Mouse (Mus musculus): Measurements from ENCODE around the gene Olfr649. TPM values are rescaled to one million over a fixed set of nuclear protein-coding genes. Genes with fewer than 3 reads are reported as not detected.

Gene Olfr649
- polyA plus RNA-seq, 1 experiment from 2014 or later = not detected

DNA sequence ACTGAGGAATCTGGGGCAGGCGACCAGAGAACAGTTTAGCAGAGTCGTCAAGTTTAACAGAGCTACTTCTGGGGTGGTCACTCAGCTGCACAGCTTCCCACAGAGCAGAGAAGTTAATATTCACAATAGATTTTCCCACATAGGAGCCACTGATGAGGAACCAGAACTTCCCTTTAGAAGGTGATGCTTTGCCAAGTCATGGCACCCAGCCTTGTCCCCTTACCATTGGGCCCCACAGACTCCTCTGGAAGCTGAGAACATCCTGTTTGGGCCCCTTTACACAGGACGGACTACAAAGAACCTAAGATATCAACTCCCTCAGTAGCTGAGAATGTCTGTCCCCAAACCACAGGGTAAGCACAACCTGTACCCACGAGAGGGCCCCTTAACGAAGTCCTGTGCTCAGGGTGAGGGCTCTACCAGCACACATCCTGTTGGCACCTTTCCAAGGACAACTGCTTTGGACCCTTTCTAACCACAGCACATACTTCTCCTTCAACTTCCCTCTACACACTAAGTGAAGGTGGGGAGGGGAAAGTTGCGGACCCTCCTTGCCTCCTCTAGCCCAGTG, 26.1 kb downstream of the Olfr649 start:
- H3K4me3 ChIP-seq (ENCODE audit: control insufficient read depth in 1 of 2, insufficient read depth in 1 of 2, low read depth in 1 of 2, low read length in 2 of 2) = no peak overlapping the region
- ATAC-seq (ENCODE audit: insufficient number of reproducible peaks, insufficient read depth, low FRiP score, low read depth) = no peak
- no peak overlapping the region for H3K27ac ChIP-seq (replicated peaks in 1 of 2; ENCODE audit: control insufficient read depth in 1 of 2, insufficient read depth in 1 of 2, low read depth in 2 of 2, low read length in 2 of 2)
- no peak overlapping the region for H3K9ac ChIP-seq (ENCODE audit: low read length)
- no peaks in the 10 kb centered on the region for H3K9me3 ChIP-seq (ENCODE audit: control insufficient read depth, low read length)
- no peaks in the 10 kb centered on the region for H3K27me3 ChIP-seq (ENCODE audit: control insufficient read depth, insufficient read depth, low read length)
- no peaks in the 10 kb centered on the region for H3K36me3 ChIP-seq (ENCODE audit: control insufficient read depth, insufficient read depth, low read length)
- WGBS = 57% methylated on average over 6 of the region's 6 CpGs
- no peak overlapping the region for H3K4me2 ChIP-seq (ENCODE audit: low read length)
- H3K4me1 ChIP-seq (ENCODE audit: control insufficient read depth in 2 of 2, insufficient read depth in 2 of 2, low read length in 2 of 2) = no peaks in the 10 kb centered on the region

GRCm38 (mm10) chr7:104167105-104167504, 28.7 kb downstream of the Olfr649 start:
- no peak for ATAC-seq (ENCODE audit: insufficient number of reproducible peaks, insufficient read depth, low FRiP score, low read depth)
- no peak overlapping the region for H3K27ac ChIP-seq (replicated peaks in 1 of 2; ENCODE audit: control insufficient read depth in 1 of 2, insufficient read depth in 1 of 2, low read depth in 2 of 2, low read length in 2 of 2)
- WGBS = 75% methylated on average over 6 of the region's 6 CpGs

GRCm38 (mm10) chr7:104150456-104150855, 45.3 kb downstream of the Olfr649 start, which contains the start of gene Ubqlnl:
Gene Ubqlnl (minus strand): TSS chr7:104150556.
- WGBS = 79% methylated on average over 2 of the region's 2 CpGs
- no peak for ATAC-seq (ENCODE audit: insufficient number of reproducible peaks, insufficient read depth, low FRiP score, low read depth)
- Histone ChIP-seq H3K4me3 (ENCODE audit: control insufficient read depth in 1 of 2, insufficient read depth in 1 of 2, low read depth in 1 of 2, low read length in 2 of 2) (no peak within 1 kb of the TSS), H3K27me3 (ENCODE audit: control insufficient read depth, insufficient read depth, low read length) (no peaks in the 10 kb centered on the region), H3K9me3 (ENCODE audit: control insufficient read depth, low read length) (no peaks in the 10 kb centered on the region), H3K36me3 (ENCODE audit: control insufficient read depth, insufficient read depth, low read length) (no peaks in the 10 kb centered on the region), H3K9ac (ENCODE audit: low read length) (no peak within 1 kb of the TSS), H3K27ac (replicated peaks in 1 of 2; ENCODE audit: control insufficient read depth in 1 of 2, insufficient read depth in 1 of 2, low read depth in 2 of 2, low read length in 2 of 2) (no peak within 1 kb of the TSS), H3K4me1 (ENCODE audit: control insufficient read depth in 2 of 2, insufficient read depth in 2 of 2, low read length in 2 of 2) (no peaks in the 10 kb centered on the region), H3K4me2 (ENCODE audit: low read length) (no peak within 1 kb of the TSS)

More at GRCm38 (mm10) chr7:104167105-104167504, 28.7 kb downstream of the Olfr649 start:
- H3K9ac ChIP-seq (ENCODE audit: low read length) = no peak overlapping the region
- H3K4me2 ChIP-seq (ENCODE audit: low read length) = no peak overlapping the region
- no peak overlapping the region for H3K4me3 ChIP-seq (ENCODE audit: control insufficient read depth in 1 of 2, insufficient read depth in 1 of 2, low read depth in 1 of 2, low read length in 2 of 2)
- H3K4me1 ChIP-seq (ENCODE audit: control insufficient read depth in 2 of 2, insufficient read depth in 2 of 2, low read length in 2 of 2) = no peaks in the 10 kb centered on the region
- H3K9me3 ChIP-seq (ENCODE audit: control insufficient read depth, low read length) = no peaks in the 10 kb centered on the region
- H3K36me3 ChIP-seq (ENCODE audit: control insufficient read depth, insufficient read depth, low read length) = no peaks in the 10 kb centered on the region
- H3K27me3 ChIP-seq (ENCODE audit: control insufficient read depth, insufficient read depth, low read length) = no peaks in the 10 kb centered on the region

DNA sequence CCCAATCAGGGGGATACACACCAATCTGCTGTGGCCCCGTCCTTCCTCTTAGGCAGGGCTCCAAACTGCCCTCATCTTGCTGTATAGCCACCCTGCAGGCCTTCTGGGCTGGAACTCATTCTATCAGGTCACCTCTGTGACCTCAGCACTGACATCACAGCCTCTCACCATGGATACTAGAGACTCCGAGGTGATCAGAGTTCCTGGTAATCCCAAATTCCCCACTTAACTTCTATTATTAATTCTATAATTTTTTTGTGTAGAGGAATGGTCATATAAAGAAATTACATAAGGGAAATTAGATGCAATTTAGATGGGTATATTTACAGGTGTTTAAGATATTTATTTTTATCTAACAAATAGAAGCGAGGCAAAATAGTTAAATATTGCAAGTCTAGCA, 52.6 kb downstream of the Olfr649 start, which contains the start of gene Ubqln3:
TSS of gene Ubqln3 (minus strand) at position 101 of the 400 bp plus-strand sequence.
- Histone ChIP-seq H3K9ac (ENCODE audit: low read length) (no peak within 1 kb of the TSS), H3K4me2 (ENCODE audit: low read length) (no peak within 1 kb of the TSS), H3K9me3 (ENCODE audit: control insufficient read depth, low read length) (no peaks in the 10 kb centered on the region), H3K27me3 (ENCODE audit: control insufficient read depth, insufficient read depth, low read length) (no peaks in the 10 kb centered on the region), H3K27ac (replicated peaks in 1 of 2; ENCODE audit: control insufficient read depth in 1 of 2, insufficient read depth in 1 of 2, low read depth in 2 of 2, low read length in 2 of 2) (no peak within 1 kb of the TSS), H3K4me3 (ENCODE audit: control insufficient read depth in 1 of 2, insufficient read depth in 1 of 2, low read depth in 1 of 2, low read length in 2 of 2) (no peak within 1 kb of the TSS), H3K36me3 (ENCODE audit: control insufficient read depth, insufficient read depth, low read length) (no peaks in the 10 kb centered on the region), H3K4me1 (ENCODE audit: control insufficient read depth in 2 of 2, insufficient read depth in 2 of 2, low read length in 2 of 2) (no peaks in the 10 kb centered on the region)
- no peak for ATAC-seq (ENCODE audit: insufficient number of reproducible peaks, insufficient read depth, low FRiP score, low read depth)
- WGBS = 71% methylated on average over 3 of the region's 3 CpGs

Other genes starting within 250 kb of the Olfr649 start
- not detected in 2 replicates for gene Olfr635, start 224.8 kb downstream of the Olfr649 start, polyA plus RNA-seq (2014; fragmentation: Nextera tagmentation; extraction: Ambion mirVana)
- not detected in 2 replicates for gene Olfr638, start 197.2 kb downstream of the Olfr649 start, polyA plus RNA-seq (2014; fragmentation: Nextera tagmentation; extraction: Ambion mirVana)
- gene Olfr639, start 178.7 kb downstream of the Olfr649 start, polyA plus RNA-seq (2014; fragmentation: Nextera tagmentation; extraction: Ambion mirVana) = 0.03 TPM in 1 of 2 replicates, not detected in the other
- not detected in 2 replicates for gene Olfr640, start 170.4 kb downstream of the Olfr649 start, polyA plus RNA-seq (2014; fragmentation: Nextera tagmentation; extraction: Ambion mirVana)
- not detected in 2 replicates for gene Olfr641, start 160.5 kb downstream of the Olfr649 start, polyA plus RNA-seq (2014; fragmentation: Nextera tagmentation; extraction: Ambion mirVana)
- not detected in 2 replicates for gene Olfr642, start 143.3 kb downstream of the Olfr649 start, polyA plus RNA-seq (2014; fragmentation: Nextera tagmentation; extraction: Ambion mirVana)
- not detected in 2 replicates for gene 4930516K23Rik, start 134.5 kb downstream of the Olfr649 start, polyA plus RNA-seq (2014; fragmentation: Nextera tagmentation; extraction: Ambion mirVana)
- not detected in 2 replicates for gene Olfr644, start 124.1 kb downstream of the Olfr649 start, polyA plus RNA-seq (2014; fragmentation: Nextera tagmentation; extraction: Ambion mirVana)
- not detected in 2 replicates for gene Olfr645, start 110.5 kb downstream of the Olfr649 start, polyA plus RNA-seq (2014; fragmentation: Nextera tagmentation; extraction: Ambion mirVana)
- not detected in 2 replicates for gene Olfr646, start 91.1 kb downstream of the Olfr649 start, polyA plus RNA-seq (2014; fragmentation: Nextera tagmentation; extraction: Ambion mirVana)
- gene Ubqln5, start 66.2 kb downstream of the Olfr649 start, polyA plus RNA-seq (2014; fragmentation: Nextera tagmentation; extraction: Ambion mirVana) = not detected in 2 replicates
- not detected in 2 replicates for gene Olfr643, start 58.6 kb downstream of the Olfr649 start, polyA plus RNA-seq (2014; fragmentation: Nextera tagmentation; extraction: Ambion mirVana)
- gene Ubqln3, start 52.7 kb downstream of the Olfr649 start, polyA plus RNA-seq (2014; fragmentation: Nextera tagmentation; extraction: Ambion mirVana) = not detected in 2 replicates
- not detected in 2 replicates for gene Ubqlnl, start 45.4 kb downstream of the Olfr649 start, polyA plus RNA-seq (2014; fragmentation: Nextera tagmentation; extraction: Ambion mirVana)
- not detected in 2 replicates for gene Olfm5, start 31.2 kb downstream of the Olfr649 start, polyA plus RNA-seq (2014; fragmentation: Nextera tagmentation; extraction: Ambion mirVana)
- 0.08 and 0.39 TPM in 2 replicates for gene Olfr648, start 12.6 kb downstream of the Olfr649 start, polyA plus RNA-seq (2014; fragmentation: Nextera tagmentation; extraction: Ambion mirVana)
- 1.9 and 2.3 TPM in 2 replicates for gene Trim6, start 22.8 kb upstream of the Olfr649 start, polyA plus RNA-seq (2014; fragmentation: Nextera tagmentation; extraction: Ambion mirVana)
- gene Trim34a, start 48.5 kb upstream of the Olfr649 start, polyA plus RNA-seq (2014; fragmentation: Nextera tagmentation; extraction: Ambion mirVana) = 3.6 and 4.7 TPM in 2 replicates
- 0.47 and 0.54 TPM in 2 replicates for gene Trim5, start 92.1 kb upstream of the Olfr649 start, polyA plus RNA-seq (2014; fragmentation: Nextera tagmentation; extraction: Ambion mirVana)
- gene Trim12a, start 119.5 kb upstream of the Olfr649 start, polyA plus RNA-seq (2014; fragmentation: Nextera tagmentation; extraction: Ambion mirVana) = 8.0 and 9.5 TPM in 2 replicates
- 0.20 TPM in 1 of 2 replicates, not detected in the other for gene Trim34b, start 133.5 kb upstream of the Olfr649 start, polyA plus RNA-seq (2014; fragmentation: Nextera tagmentation; extraction: Ambion mirVana)
- gene Trim12c, start 157.4 kb upstream of the Olfr649 start, polyA plus RNA-seq (2014; fragmentation: Nextera tagmentation; extraction: Ambion mirVana) = 2.0 and 2.6 TPM in 2 replicates
- not detected in 2 replicates for gene Trim30b, start 173.9 kb upstream of the Olfr649 start, polyA plus RNA-seq (2014; fragmentation: Nextera tagmentation; extraction: Ambion mirVana)
- gene Trim30c, start 204.9 kb upstream of the Olfr649 start, polyA plus RNA-seq (2014; fragmentation: Nextera tagmentation; extraction: Ambion mirVana) = 0.11 and 0.23 TPM in 2 replicates

Measured in heart, embryonic 14.5 days (tissue).